10 mouse cellular contexts compared by ENCODE assay signal in the genomic region with DNA sequence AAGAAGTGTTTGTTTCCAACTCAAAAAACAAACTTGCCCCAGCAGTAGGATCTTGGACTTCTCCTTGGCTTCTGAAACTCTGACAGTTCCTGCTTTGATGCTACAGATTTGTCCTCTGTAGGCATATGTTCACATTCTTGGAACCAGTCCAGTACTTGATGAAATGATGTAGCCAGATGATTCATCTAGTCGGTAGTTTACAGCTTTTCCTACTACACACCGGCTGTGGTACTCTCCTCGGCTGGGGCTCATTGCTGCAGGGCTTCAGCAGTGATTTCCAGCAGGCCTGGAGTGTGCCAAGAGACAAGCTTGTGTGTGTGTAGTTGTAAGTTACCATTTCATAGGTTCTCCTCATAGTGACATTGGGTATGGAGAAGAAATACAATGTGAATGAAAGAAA.
DNase-seq lines count a peak whose midpoint lies in the region; ATAC-seq and TF ChIP-seq lines count a peak whose summit lies in the region.
"Had no signal": no experiment of that assay in that cellular context is flagged by ENCODE, and none has a peak within 500 bp of the region (broad histone marks: within the 10 kb centered on the region; RNA-seq: fewer than 3 reads in every experiment).

No protein-coding gene starts in this region.

- no peak for ATAC-seq in midbrain, postnatal 0 days (ENCODE audit: low FRiP score)
- ATAC-seq in liver, postnatal 0 days = no peak
- ATAC-seq: midbrain, embryonic 16.5 days had no signal

- H3K27ac ChIP-seq in midbrain, postnatal 0 days (ENCODE audit: low read depth, low read length) = no peak overlapping the region
- no peak overlapping the region for H3K27ac ChIP-seq in midbrain, embryonic 10.5 days (replicated peaks)
- no peak overlapping the region for H3K27ac ChIP-seq in liver, postnatal 0 days (ENCODE audit: low read depth)
- H3K27ac ChIP-seq: limb, embryonic 12.5 days had no signal

- no peaks in the 10 kb centered on the region for H3K36me3 ChIP-seq in midbrain, postnatal 0 days (ENCODE audit: insufficient read depth, low read length)
- peaks cover 19% of the 10 kb centered on the region for H3K36me3 ChIP-seq in midbrain, embryonic 10.5 days
- no peaks in the 10 kb centered on the region for H3K36me3 ChIP-seq in liver, postnatal 0 days (replicated peaks; ENCODE audit: insufficient read depth, low read length)

- no peak overlapping the region for H3K4me2 ChIP-seq in midbrain, postnatal 0 days (ENCODE audit: low read depth, low read length, poor library complexity, severe bottlenecking)
- H3K4me2 ChIP-seq in liver, postnatal 0 days (ENCODE audit: low read depth, low read length) = no peak overlapping the region
- H3K4me2 ChIP-seq: limb, embryonic 12.5 days had no signal

- no peaks in the 10 kb centered on the region for H3K4me1 ChIP-seq in midbrain, postnatal 0 days (ENCODE audit: insufficient read depth, low read length)
- no peaks in the 10 kb centered on the region for H3K4me1 ChIP-seq in midbrain, embryonic 10.5 days
- no peaks in the 10 kb centered on the region for H3K4me1 ChIP-seq in liver, postnatal 0 days (ENCODE audit: insufficient read depth)
- H3K4me1 ChIP-seq: limb, embryonic 12.5 days had no signal

- no peaks in the 10 kb centered on the region for H3K27me3 ChIP-seq in midbrain, postnatal 0 days (ENCODE audit: insufficient read depth, low read length)
- H3K27me3 ChIP-seq in midbrain, embryonic 10.5 days (ENCODE audit: low read depth, poor library complexity, severe bottlenecking) = no peaks in the 10 kb centered on the region
- no peaks in the 10 kb centered on the region for H3K27me3 ChIP-seq in liver, postnatal 0 days (ENCODE audit: insufficient read depth, low read length)
- H3K27me3 ChIP-seq: limb, embryonic 12.5 days had no signal

- TF ChIP-seq CTCF in midbrain, postnatal 0 days (IDR thresholded peaks at IDR 0.05) = no peak
- TF ChIP-seq CTCF in liver, postnatal 0 days (IDR thresholded peaks at IDR 0.05; ENCODE audit: low read depth) = no peak

- no peak overlapping the region for H3K9ac ChIP-seq in midbrain, postnatal 0 days (replicated peaks; ENCODE audit: low read length, poor library complexity, severe bottlenecking)
- H3K9ac ChIP-seq in liver, postnatal 0 days (replicated peaks) = no peak overlapping the region
- H3K9ac ChIP-seq: limb, embryonic 12.5 days had no signal

- no peak overlapping the region for H3K4me3 ChIP-seq in midbrain, postnatal 0 days (ENCODE audit: low read depth, low read length)
- no peak overlapping the region for H3K4me3 ChIP-seq in midbrain, embryonic 10.5 days
- H3K4me3 ChIP-seq in liver, postnatal 0 days (ENCODE audit: low read depth, low read length) = no peak overlapping the region
- H3K4me3 ChIP-seq: limb, embryonic 12.5 days had no signal

- WGBS in midbrain, postnatal 0 days = 73% methylated on average over 3 of the region's 3 CpGs
- 89% methylated on average over 3 of the region's 3 CpGs for WGBS in midbrain, embryonic 10.5 days
- WGBS in liver, postnatal 0 days (ENCODE audit: insufficient replicate concordance) = 63% methylated on average over 3 of the region's 3 CpGs

- DNase-seq in frontal cortex, adult 2 months (ENCODE audit: extremely low spot score in 1 of 2, low spot score in 1 of 2) = peak; percentile 36 to 71
- DNase-seq in frontal cortex, postnatal 14 days (ENCODE audit: low spot score in 2 of 2) = no peak
- peak; percentile 12 for DNase-seq in midbrain, postnatal 0 days (ENCODE audit: low spot score)
- no peak for DNase-seq in midbrain, embryonic 10.5 days (ENCODE audit: low spot score)
- peak; percentile 5 to 23 for DNase-seq in adrenal gland, postnatal 36 days
- DNase-seq in telencephalon, adult 2 months (ENCODE audit: low read depth, low spot score) = peak; percentile 73
- DNase-seq in liver, postnatal 0 days = no peak
- DNase-seq: thymus, postnatal 25 days had no signal

- no peak for TF ChIP-seq EP300 in liver, postnatal 0 days (IDR thresholded peaks at IDR 0.05; ENCODE audit: low read depth)

- no peaks in the 10 kb centered on the region for H3K9me3 ChIP-seq in midbrain, postnatal 0 days (ENCODE audit: low read length)
- H3K9me3 ChIP-seq in midbrain, embryonic 10.5 days (replicated peaks) = no peaks in the 10 kb centered on the region
- H3K9me3 ChIP-seq in liver, postnatal 0 days (ENCODE audit: low read length) = no peaks in the 10 kb centered on the region
- H3K9me3 ChIP-seq: limb, embryonic 12.5 days had no signal

Comparison
In these comparisons a context has a peak if more than half of its experiments do, and no peak if none do; other contexts are left out.
1. DNase-seq: peak in frontal cortex, adult 2 months (2 of 2), midbrain, postnatal 0 days (single experiment), adrenal gland, postnatal 36 days (2 of 2) and telencephalon, adult 2 months (single experiment); none in frontal cortex, postnatal 14 days (0 of 2), midbrain, embryonic 10.5 days (single experiment) and liver, postnatal 0 days (single experiment).